Mouse (Mus musculus) megakaryocyte, embryonic 14.5 days (primary cell): ENCODE results near the gene Gm20479. TPM values are rescaled to one million over a fixed set of nuclear protein-coding genes. Genes with fewer than 3 reads are reported as not detected.

Experiments used
- H3K27me3 ChIP-seq: replicated peaks from 2 replicates; pipeline ENCODE3; 2012; ENCODE audit warnings: inconsistent platforms
- H3K36me3 ChIP-seq: replicated peaks from 2 replicates; pipeline ENCODE3; 2012; ENCODE audit warnings: low read length, inconsistent platforms, mixed read lengths
- H3K4me1 ChIP-seq: 2 replicates; pipeline ENCODE4 v1.6.1; 2012; ENCODE audit warnings: inconsistent platforms
- H3K4me3 ChIP-seq: replicated peaks from 2 replicates; pipeline ENCODE3; 2012; ENCODE audit warnings: moderate library complexity, mild to moderate bottlenecking, inconsistent platforms
- H3K9me3 ChIP-seq: 2 replicates; pipeline ENCODE4 v1.6.1; 2012; ENCODE audit warnings: inconsistent platforms
- FLI1 ChIP-seq: IDR thresholded peaks from 2 replicates; pipeline ENCODE4 v1.6.1; 2012; ENCODE audit warnings: low read length, inconsistent platforms, mixed read lengths
- GATA1 ChIP-seq: IDR thresholded peaks from 3 replicates; pipeline ENCODE4 v1.6.1; 2012; ENCODE audit warnings: mixed read lengths, low read length, inconsistent platforms, borderline replicate concordance
- polyA plus RNA-seq: library from polyadenylated mRNA; stranded (reverse); fragments of >175 nt; gene quantifications from 2 replicates; pipeline ENCODE4 v1.2.3, GENCODE M21; 2012; ENCODE audit warnings: low replicate concordance; ENCODE audit not compliant: insufficient read depth

Gene Gm20479
- polyA plus RNA-seq, 1 experiment = 1.4 TPM

DNA sequence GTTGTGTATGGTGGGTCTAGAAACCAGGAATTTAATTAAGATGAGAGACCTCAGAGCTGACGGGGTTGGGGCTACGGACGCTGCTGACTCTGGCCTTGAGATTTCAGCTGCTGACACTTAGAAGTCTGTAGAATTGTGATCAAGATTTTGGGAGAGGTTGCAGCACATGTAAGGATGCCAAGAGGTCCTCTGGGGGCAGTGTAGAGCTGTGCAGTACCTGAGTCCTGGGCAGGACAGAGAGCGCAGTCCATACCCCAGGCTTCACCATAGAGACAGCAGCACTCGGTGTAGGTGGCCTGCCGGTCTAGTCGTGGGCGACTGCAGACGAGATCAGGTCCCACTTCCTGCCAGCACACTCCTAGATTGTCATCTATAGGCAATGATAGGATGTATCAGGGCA lies 49.7 kb downstream of the Gm20479 start:
- Histone ChIP-seq H3K36me3 (no peaks in the 10 kb centered on the region), H3K4me3 (no peak overlapping the region), H3K27me3 (peaks cover 48% of the 10 kb centered on the region)

DNA sequence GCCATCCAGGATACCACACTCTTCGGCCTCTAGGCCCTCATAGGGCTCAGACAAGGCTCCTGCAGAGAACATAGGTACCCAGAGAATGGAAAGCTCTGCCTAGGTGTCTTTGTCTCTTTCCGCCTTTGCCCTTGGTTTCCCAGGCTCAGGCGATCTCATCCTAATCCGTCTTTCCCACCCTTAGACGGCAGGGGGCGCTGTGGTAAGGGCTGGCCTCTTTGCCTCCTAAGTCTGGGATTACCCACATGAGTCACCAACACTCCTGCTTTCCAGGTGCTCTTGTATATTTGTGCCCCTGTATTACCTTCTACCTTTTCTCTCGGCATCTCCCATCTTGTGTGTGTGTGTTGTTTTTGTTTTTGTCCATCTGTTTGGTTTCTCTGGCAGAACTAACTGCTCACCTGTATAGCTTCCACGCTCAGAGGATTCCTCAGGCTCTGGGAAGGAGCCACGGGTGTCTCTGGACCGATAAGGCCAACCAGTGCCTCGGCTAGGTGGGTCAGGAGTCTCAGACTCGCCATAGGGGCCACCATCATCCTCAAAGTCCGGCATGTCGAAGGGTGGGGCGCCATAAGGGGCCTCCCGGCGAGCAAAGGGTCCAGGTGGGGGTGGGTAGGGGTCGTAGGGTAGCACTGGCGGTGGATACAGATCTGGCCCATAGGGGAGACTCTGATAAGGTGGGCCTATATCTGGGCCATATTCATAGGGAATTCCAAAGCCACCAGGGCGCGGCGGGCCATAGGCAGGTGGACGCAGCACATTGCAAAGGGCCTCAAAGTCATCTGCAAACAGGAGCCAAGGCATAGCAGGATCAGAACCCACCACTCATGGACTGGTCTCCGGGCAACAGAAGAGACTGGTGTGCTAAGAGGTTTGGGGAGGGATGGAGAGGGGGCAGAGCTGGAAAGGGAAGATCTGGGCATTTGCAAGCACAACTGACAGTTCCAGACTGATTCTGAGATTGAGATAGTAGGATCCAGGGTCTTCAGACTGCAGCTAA lies 50.8 kb downstream of the Gm20479 start:
- Histone ChIP-seq H3K27me3 (peaks cover 44% of the 10 kb centered on the region), H3K4me1 (peaks cover 30% of the 10 kb centered on the region), H3K4me3 (no peak overlapping the region), H3K9me3 (no peaks in the 10 kb centered on the region), H3K36me3 (no peaks in the 10 kb centered on the region)
- TF ChIP-seq GATA1 (no peak), FLI1 (no peak)

More for the DNA sequence above, 49.7 kb downstream of the Gm20479 start:
- H3K9me3 ChIP-seq = no peaks in the 10 kb centered on the region
- TF ChIP-seq FLI1 (no peak), GATA1 (no peak)
- peaks cover 23% of the 10 kb centered on the region for H3K4me1 ChIP-seq

GRCm38 (mm10) chr7:27305091-27305730 lies 52.0 kb downstream of the Gm20479 start:
- peaks cover 2% of the 10 kb centered on the region; the same call in 1 of the 2 replicates for H3K9me3 ChIP-seq
- peaks cover 36% of the 10 kb centered on the region for H3K27me3 ChIP-seq
- H3K4me3 ChIP-seq = no peak overlapping the region
- H3K36me3 ChIP-seq = no peaks in the 10 kb centered on the region
- H3K4me1 ChIP-seq = peaks cover 21% of the 10 kb centered on the region
- TF ChIP-seq FLI1 (no peak), GATA1 (no peak)

Other genes with a start within 250 kb of the Gm20479 start
- not detected in 2 replicates for gene Cyp2f2, start 237.5 kb downstream of the Gm20479 start, polyA plus RNA-seq
- gene Cyp2t4, start 203.7 kb downstream of the Gm20479 start, polyA plus RNA-seq = not detected in 2 replicates
- gene Egln2, start 190.6 kb downstream of the Gm20479 start, polyA plus RNA-seq = 75.2 and 107 TPM in 2 replicates
- gene Rab4b, start 178.5 kb downstream of the Gm20479 start, polyA plus RNA-seq = 400 and 700 TPM in 2 replicates
- gene Gm21983, start 176.3 kb downstream of the Gm20479 start, polyA plus RNA-seq = not detected in 2 replicates
- gene Mia, start 176.3 kb downstream of the Gm20479 start, polyA plus RNA-seq = not detected in 2 replicates
- gene BC024978, start 161.6 kb downstream of the Gm20479 start, polyA plus RNA-seq = 1.0 and 2.3 TPM in 2 replicates
- 467 and 2,125 TPM in 2 replicates for gene Snrpa, start 161.1 kb downstream of the Gm20479 start, polyA plus RNA-seq
- 1.0 and 3.0 TPM in 2 replicates for gene Itpkc, start 128.8 kb downstream of the Gm20479 start, polyA plus RNA-seq
- 45.5 and 46.3 TPM in 2 replicates for gene Coq8b, start 124.4 kb downstream of the Gm20479 start, polyA plus RNA-seq
- 2.0 and 2.4 TPM in 2 replicates for gene Numbl, start 99.0 kb downstream of the Gm20479 start, polyA plus RNA-seq
- gene Ltbp4, start 19.7 kb downstream of the Gm20479 start, polyA plus RNA-seq = 0.28 TPM in 1 of 2 replicates, not detected in the other
- gene Shkbp1, start 1.4 kb downstream of the Gm20479 start, polyA plus RNA-seq = 214 and 344 TPM in 2 replicates
- 0.27 and 0.45 TPM in 2 replicates for gene Sptbn4, start 90.3 kb upstream of the Gm20479 start, polyA plus RNA-seq
- 330 and 332 TPM in 2 replicates for gene Blvrb, start 90.6 kb upstream of the Gm20479 start, polyA plus RNA-seq
- 28.2 and 88.9 TPM in 2 replicates for gene Sertad3, start 116.3 kb upstream of the Gm20479 start, polyA plus RNA-seq
- gene Sertad1, start 129.5 kb upstream of the Gm20479 start, polyA plus RNA-seq = 159 and 273 TPM in 2 replicates
- 1.7 and 1.8 TPM in 2 replicates for gene Prx, start 141.9 kb upstream of the Gm20479 start, polyA plus RNA-seq
- 1.6 and 2.1 TPM in 2 replicates for gene Hipk4, start 165.8 kb upstream of the Gm20479 start, polyA plus RNA-seq
- 66.2 and 97.1 TPM in 2 replicates for gene Pld3, start 195.8 kb upstream of the Gm20479 start, polyA plus RNA-seq
- 19.6 and 32.1 TPM in 2 replicates for gene 2310022A10Rik, start 195.8 kb upstream of the Gm20479 start, polyA plus RNA-seq
- 72.3 and 86.4 TPM in 2 replicates for gene Akt2, start 234.1 kb upstream of the Gm20479 start, polyA plus RNA-seq